Mouse (Mus musculus) CH12.LX (cell line): ENCODE measurements around the gene Ints5.

Source experiments
- CTCF ChIP-seq, 2 experiments: IDR thresholded peaks in 1 of 2; conservative IDR thresholded peaks in 1 of 2; 2 replicates each; pipeline ENCODE4 v1.5.1; 2011 to 2012; ENCODE audit warnings: low read depth in 2 of 2, low read length in 2 of 2, improper control_type of control experiment in 1 of 2, inconsistent platforms in 1 of 2, mild to moderate bottlenecking in 1 of 2, moderate library complexity in 1 of 2
- E2F4 ChIP-seq: IDR thresholded peaks from 2 replicates; pipeline ENCODE4 v1.6.1; 2011; ENCODE audit warnings: low read depth, low read length, improper control_type of control experiment; ENCODE audit not compliant: insufficient replicate concordance
- EP300 ChIP-seq: IDR thresholded peaks from 2 replicates; pipeline ENCODE4 v1.6.1; 2011; ENCODE audit warnings: low read length, improper control_type of control experiment
- MAX ChIP-seq: IDR thresholded peaks from 2 replicates; pipeline ENCODE4 v1.6.1; 2011; ENCODE audit warnings: low read length, improper control_type of control experiment
- NELFE ChIP-seq: IDR thresholded peaks from 2 replicates; pipeline ENCODE4 v1.6.1; 2011; ENCODE audit warnings: low read depth, low read length, improper control_type of control experiment
- POLR2A ChIP-seq: IDR thresholded peaks from 2 replicates; pipeline ENCODE4 v1.6.1; 2011; ENCODE audit warnings: low read depth, mild to moderate bottlenecking, improper control_type of control experiment, low read length
- POLR2AphosphoS2 ChIP-seq: IDR thresholded peaks from 2 replicates; pipeline ENCODE4 v1.6.1; 2011; ENCODE audit warnings: low read depth, low read length, improper control_type of control experiment
- USF1 ChIP-seq: IDR thresholded peaks from 2 replicates; pipeline ENCODE4 v1.6.1; 2014; ENCODE audit warnings: low read depth, mild to moderate bottlenecking, inconsistent platforms, low read length, improper control_type of control experiment

DNA sequence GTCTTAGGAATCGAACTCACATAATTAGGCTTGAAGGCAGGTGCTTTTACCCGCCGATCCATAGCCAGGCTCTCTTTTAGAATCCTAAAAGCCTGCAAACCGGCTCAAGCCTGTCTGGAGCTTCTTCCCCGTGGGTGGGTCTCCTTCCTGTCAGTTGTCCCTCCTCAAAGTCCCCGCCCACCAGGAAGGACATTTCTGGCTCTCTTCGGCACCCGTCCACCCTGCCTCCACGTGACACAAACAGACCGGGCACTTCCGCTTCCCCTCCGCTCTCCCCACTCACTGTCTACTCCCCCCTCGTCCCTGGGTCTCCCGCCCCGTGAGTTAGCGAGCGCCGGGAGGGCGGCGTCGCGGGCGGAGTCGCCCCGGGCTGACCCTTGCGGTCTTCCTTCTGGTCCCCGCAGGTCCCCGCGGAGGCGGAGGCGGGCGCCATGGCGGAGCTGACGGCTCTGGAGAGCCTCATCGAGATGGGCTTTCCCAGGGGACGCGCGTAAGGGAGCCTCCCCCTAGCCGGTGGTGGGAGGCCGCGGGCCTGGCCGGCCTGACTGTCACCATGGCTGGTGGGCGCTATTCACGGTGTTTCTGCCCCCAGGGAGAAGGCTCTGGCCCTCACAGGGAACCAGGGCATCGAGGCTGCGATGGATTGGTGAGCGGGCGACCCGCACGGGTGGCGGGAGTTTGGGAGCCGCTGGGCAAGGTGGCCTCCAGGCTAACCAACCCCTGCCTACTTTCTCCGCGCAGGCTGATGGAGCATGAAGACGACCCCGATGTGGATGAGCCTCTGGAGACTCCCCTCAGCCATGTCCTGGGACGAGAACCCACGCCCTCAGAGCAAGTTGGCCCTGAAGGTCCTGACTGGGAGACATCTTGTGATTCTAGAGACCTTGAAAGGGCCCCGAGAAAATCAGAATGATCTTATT, 21.3 kb upstream of the Ints5 start, which contains the start of gene Ubxn1:
- TF ChIP-seq MAX: peak; percentile 98
- TF ChIP-seq CTCF (conservative IDR thresholded peaks at IDR 0.05 in 1 of 2, IDR thresholded peaks at IDR 0.05 in 1 of 2; ENCODE audit: low read depth in 2 of 2, low read length in 2 of 2): no peak
- TF ChIP-seq USF1: peak; percentile 100
- no peak for TF ChIP-seq E2F4
- TF ChIP-seq EP300: no peak
- TF ChIP-seq POLR2A: peak; percentile 70
- TF ChIP-seq NELFE: peak; percentile 69; the same call in 1 of the 2 replicates
- no peak for TF ChIP-seq POLR2AphosphoS2
